Mouse (Mus musculus) heart, adult 2 months (tissue): ENCODE measurements around the gene Slc35a3.

Experiments used
- CTCF ChIP-seq: fragments of 200-600 bp; IDR thresholded peaks from 2 replicates; pipeline ENCODE4 v1.8.1; 2022; ENCODE audit warnings: antibody characterized with exemption, mild to moderate bottlenecking, moderate library complexity
- EP300 ChIP-seq: fragments of 200-500 bp; IDR thresholded peaks from 2 replicates; pipeline ENCODE4 v1.6.1; 2011; ENCODE audit warnings: low read depth, low read length, control low read depth; ENCODE audit not compliant: insufficient read depth
- POLR2A ChIP-seq: fragments of 200-500 bp; IDR thresholded peaks from 2 replicates; pipeline ENCODE4 v1.6.1; 2011; ENCODE audit warnings: mild to moderate bottlenecking, low read depth, low read length, control low read depth; ENCODE audit not compliant: insufficient read depth

- TF ChIP-seq CTCF, result no peak
- TF ChIP-seq POLR2A, result no peak
- TF ChIP-seq EP300, result no peak
Measured at GRCm38 (mm10) chr3:116620636-116621370, 91.8 kb downstream of the Slc35a3 start.
